Mouse (Mus musculus): ENCODE data around the gene Fam216b. TPM values are rescaled to one million over a fixed set of nuclear protein-coding genes. Genes with fewer than 3 reads are reported as not detected.

The Fam216b gene
- not detected in 2 replicates for total RNA-seq (2014; rRNA removed)
- polyA plus RNA-seq (2012; rRNA removed) = not detected in 2 replicates

DNA sequence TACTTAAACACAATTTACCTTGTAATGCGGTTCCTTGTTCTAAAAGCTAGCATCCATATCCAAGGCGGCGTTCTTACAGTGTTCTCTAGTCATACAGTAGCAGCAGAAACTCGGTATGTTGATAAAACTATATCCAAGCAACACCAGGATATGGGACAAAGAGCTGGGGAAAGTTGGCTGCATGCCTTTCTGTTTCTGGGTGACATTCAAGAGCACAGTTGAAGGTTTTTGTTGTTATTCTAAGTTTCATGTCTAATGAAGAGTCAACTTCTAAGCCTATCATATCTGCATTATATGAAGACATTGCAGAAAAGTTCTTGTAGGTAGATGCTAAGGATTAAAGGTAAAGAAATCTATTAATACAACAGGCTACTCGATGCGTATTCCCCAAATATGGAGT lies at the start of gene Fam216b:
TSS of gene Fam216b (minus strand) at position 101 of the 400 bp plus-strand sequence.
- no peak for DNase-seq (ENCODE audit: extremely low read depth, low read depth, low spot score)
- Histone ChIP-seq H3K4me3 (ENCODE audit: insufficient read depth, low read depth, low read length) (no peak within 1 kb of the TSS), H3K27me3 (ENCODE audit: control insufficient read depth, insufficient read depth, low read length) (no peaks in the 10 kb centered on the region), H3K4me1 (ENCODE audit: control insufficient read depth, insufficient read depth, low read length) (no peaks in the 10 kb centered on the region), H3K79me2 (ENCODE audit: control insufficient read depth, insufficient read depth, low read length) (no peaks in the 10 kb centered on the region), H3K36me3 (ENCODE audit: control insufficient read depth, insufficient read depth, low read length) (no peaks in the 10 kb centered on the region), H3K9ac (ENCODE audit: low read depth, low read length) (no peak within 1 kb of the TSS), H3K27ac (replicated peaks; ENCODE audit: insufficient read depth, low read depth, low read length) (no peak within 1 kb of the TSS)
- no peak for TF ChIP-seq POLR2A (IDR thresholded peaks at IDR 0.05; ENCODE audit: extremely low read depth, insufficient read depth, low read length)
- no peak for TF ChIP-seq CTCF (IDR thresholded peaks at IDR 0.05; ENCODE audit: low read depth, low read length)
- 83% methylated on average over 6 of the region's 6 CpGs for WGBS

DNA sequence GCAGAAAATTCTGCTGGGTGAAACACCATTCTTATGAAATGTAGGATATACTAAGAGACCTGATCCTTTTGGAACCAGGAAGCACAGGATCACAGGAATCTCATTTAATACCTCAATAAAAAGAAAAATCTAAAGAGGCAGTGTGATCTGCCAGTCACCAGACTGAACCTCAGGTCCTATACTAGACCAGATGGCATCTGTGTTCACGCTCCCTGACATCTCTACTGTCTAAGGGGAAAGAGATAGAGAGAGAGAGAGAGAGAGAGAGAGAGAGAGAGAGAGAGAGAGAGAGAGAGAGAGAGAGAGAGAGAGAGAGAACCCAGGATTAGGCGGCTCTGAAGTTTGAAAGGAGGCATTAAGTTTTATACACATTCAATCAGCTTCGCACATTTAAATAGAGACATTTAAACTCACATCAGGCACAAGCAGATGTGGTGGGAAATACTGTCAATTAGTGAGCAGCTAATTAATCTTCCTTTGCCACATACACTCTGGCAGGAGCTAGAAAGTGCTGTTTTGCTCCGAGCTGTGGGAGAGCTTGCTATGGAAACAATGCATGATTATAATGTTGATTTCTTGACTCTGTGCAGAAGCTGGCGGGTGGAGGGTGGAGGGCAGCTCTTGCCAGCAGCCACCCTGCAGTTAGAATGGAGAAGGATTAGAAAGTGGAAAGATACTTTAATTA lies 43.7 kb upstream of the Fam216b start:
- DNase-seq (ENCODE audit: extremely low read depth, low read depth, low spot score) = no peak
- Histone ChIP-seq H3K27ac (replicated peaks; ENCODE audit: insufficient read depth, low read depth, low read length) (no peak overlapping the region), H3K4me3 (ENCODE audit: insufficient read depth, low read depth, low read length) (no peak overlapping the region), H3K36me3 (ENCODE audit: control insufficient read depth, insufficient read depth, low read length) (no peaks in the 10 kb centered on the region), H3K9ac (ENCODE audit: low read depth, low read length) (no peak overlapping the region), H3K4me1 (ENCODE audit: control insufficient read depth, insufficient read depth, low read length) (no peaks in the 10 kb centered on the region), H3K27me3 (ENCODE audit: control insufficient read depth, insufficient read depth, low read length) (no peaks in the 10 kb centered on the region), H3K79me2 (ENCODE audit: control insufficient read depth, insufficient read depth, low read length) (no peaks in the 10 kb centered on the region)
- TF ChIP-seq CTCF (IDR thresholded peaks at IDR 0.05; ENCODE audit: low read depth, low read length) (no peak), POLR2A (IDR thresholded peaks at IDR 0.05; ENCODE audit: extremely low read depth, insufficient read depth, low read length) (no peak)
- 75% methylated on average over 5 of the region's 5 CpGs for WGBS

DNA sequence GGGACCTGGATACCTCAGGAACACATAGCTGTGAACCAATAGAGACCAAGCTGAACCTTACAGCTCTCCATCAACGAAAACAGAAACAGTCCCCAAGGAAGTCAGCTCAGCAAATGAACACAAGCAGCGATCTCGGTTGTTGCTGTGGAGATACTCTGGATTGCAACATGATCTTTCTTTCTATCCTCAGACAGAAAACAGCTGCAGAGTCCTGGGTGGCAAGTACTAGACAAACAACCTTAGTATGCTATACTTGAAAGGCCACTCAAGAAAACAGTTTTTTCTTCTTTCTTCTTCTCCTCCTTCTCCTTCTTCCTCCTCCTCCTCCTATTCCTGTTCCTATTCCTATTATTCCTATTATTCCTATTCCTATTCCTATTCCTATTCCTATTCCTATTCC lies 37.9 kb upstream of the Fam216b start:
- WGBS = 67% methylated on average over 3 of the region's 3 CpGs
- Histone ChIP-seq H3K36me3 (ENCODE audit: control insufficient read depth, insufficient read depth, low read length) (no peaks in the 10 kb centered on the region), H3K27ac (replicated peaks; ENCODE audit: insufficient read depth, low read depth, low read length) (no peak overlapping the region), H3K4me1 (ENCODE audit: control insufficient read depth, insufficient read depth, low read length) (no peaks in the 10 kb centered on the region), H3K79me2 (ENCODE audit: control insufficient read depth, insufficient read depth, low read length) (no peaks in the 10 kb centered on the region), H3K9ac (ENCODE audit: low read depth, low read length) (no peak overlapping the region), H3K27me3 (ENCODE audit: control insufficient read depth, insufficient read depth, low read length) (no peaks in the 10 kb centered on the region), H3K4me3 (ENCODE audit: insufficient read depth, low read depth, low read length) (no peak overlapping the region)
- DNase-seq (ENCODE audit: extremely low read depth, low read depth, low spot score) = no peak
- TF ChIP-seq POLR2A (IDR thresholded peaks at IDR 0.05; ENCODE audit: extremely low read depth, insufficient read depth, low read length) (no peak), CTCF (IDR thresholded peaks at IDR 0.05; ENCODE audit: low read depth, low read length) (no peak)

DNA sequence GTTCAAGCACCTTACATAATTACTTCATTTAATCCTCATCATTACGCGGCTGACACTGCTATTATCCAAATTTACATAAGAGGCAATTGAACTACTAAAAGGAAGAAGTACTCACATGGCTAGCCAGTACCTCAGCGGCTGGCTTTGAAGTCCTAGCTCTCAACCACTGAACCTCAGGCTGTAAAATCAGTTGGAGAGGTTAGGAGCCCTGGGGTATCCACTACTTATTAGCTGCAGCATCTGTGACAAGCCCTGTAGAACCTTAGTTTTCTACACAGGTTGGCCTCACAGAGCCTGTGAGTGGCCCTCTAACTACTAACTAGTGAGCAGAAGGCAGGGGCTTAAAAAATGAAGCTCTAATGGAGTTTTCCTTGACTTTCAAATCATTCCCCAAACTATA lies 31.5 kb upstream of the Fam216b start:
- Histone ChIP-seq H3K36me3 (ENCODE audit: control insufficient read depth, insufficient read depth, low read length) (no peaks in the 10 kb centered on the region), H3K4me1 (ENCODE audit: control insufficient read depth, insufficient read depth, low read length) (no peaks in the 10 kb centered on the region), H3K9ac (ENCODE audit: low read depth, low read length) (no peak overlapping the region), H3K4me3 (ENCODE audit: insufficient read depth, low read depth, low read length) (no peak overlapping the region), H3K27ac (replicated peaks; ENCODE audit: insufficient read depth, low read depth, low read length) (no peak overlapping the region), H3K27me3 (ENCODE audit: control insufficient read depth, insufficient read depth, low read length) (no peaks in the 10 kb centered on the region), H3K79me2 (ENCODE audit: control insufficient read depth, insufficient read depth, low read length) (no peaks in the 10 kb centered on the region)
- DNase-seq (ENCODE audit: extremely low read depth, low read depth, low spot score) = no peak
- no peak for TF ChIP-seq CTCF (IDR thresholded peaks at IDR 0.05; ENCODE audit: low read depth, low read length)
- no peak for TF ChIP-seq POLR2A (IDR thresholded peaks at IDR 0.05; ENCODE audit: extremely low read depth, insufficient read depth, low read length)
- 64% methylated on average over 3 of the region's 3 CpGs for WGBS

GRCm38 (mm10) chr14:78119449-78120200 lies 30.8 kb upstream of the Fam216b start:
- Histone ChIP-seq H3K4me3 (ENCODE audit: insufficient read depth, low read depth, low read length) (no peak overlapping the region), H3K27ac (replicated peaks; ENCODE audit: insufficient read depth, low read depth, low read length) (no peak overlapping the region), H3K79me2 (ENCODE audit: control insufficient read depth, insufficient read depth, low read length) (no peaks in the 10 kb centered on the region), H3K4me1 (ENCODE audit: control insufficient read depth, insufficient read depth, low read length) (no peaks in the 10 kb centered on the region), H3K27me3 (ENCODE audit: control insufficient read depth, insufficient read depth, low read length) (no peaks in the 10 kb centered on the region), H3K9ac (ENCODE audit: low read depth, low read length) (no peak overlapping the region), H3K36me3 (ENCODE audit: control insufficient read depth, insufficient read depth, low read length) (no peaks in the 10 kb centered on the region)
- 66% methylated on average over 10 of the region's 10 CpGs for WGBS
- DNase-seq (ENCODE audit: extremely low read depth, low read depth, low spot score) = no peak
- no peak for TF ChIP-seq CTCF (IDR thresholded peaks at IDR 0.05; ENCODE audit: low read depth, low read length)

- TF ChIP-seq CTCF (IDR thresholded peaks at IDR 0.05; ENCODE audit: low read depth, low read length) (no peak), POLR2A (IDR thresholded peaks at IDR 0.05; ENCODE audit: extremely low read depth, insufficient read depth, low read length) (no peak)
- Histone ChIP-seq H3K36me3 (ENCODE audit: control insufficient read depth, insufficient read depth, low read length) (no peaks in the 10 kb centered on the region), H3K4me1 (ENCODE audit: control insufficient read depth, insufficient read depth, low read length) (no peaks in the 10 kb centered on the region), H3K27me3 (ENCODE audit: control insufficient read depth, insufficient read depth, low read length) (no peaks in the 10 kb centered on the region), H3K79me2 (ENCODE audit: control insufficient read depth, insufficient read depth, low read length) (no peaks in the 10 kb centered on the region), H3K4me3 (ENCODE audit: insufficient read depth, low read depth, low read length) (no peak overlapping the region), H3K27ac (replicated peaks; ENCODE audit: insufficient read depth, low read depth, low read length) (no peak overlapping the region), H3K9ac (ENCODE audit: low read depth, low read length) (no peak overlapping the region)
- WGBS = 90% methylated on average over 4 of the region's 4 CpGs
- DNase-seq (ENCODE audit: extremely low read depth, low read depth, low spot score) = no peak
These were observed 28.9 kb upstream of the Fam216b start for GRCm38 (mm10) chr14:78117671-78118070.

Measured in liver, adult 2 months (tissue).